Mouse (Mus musculus): Measurements from ENCODE around the gene Dab1.

GRCm38 (mm10) chr4:104563512-104563911 lies 944.4 kb downstream of the Dab1 start:
- TF ChIP-seq CTCF (IDR thresholded peaks at IDR 0.05), result no peak
- no peak for TF ChIP-seq EP300 (IDR thresholded peaks at IDR 0.05)
